Mouse (Mus musculus) yolk sac, embryonic 10.5 days (tissue): ENCODE measurements around the gene Shb.

Source experiments
- DNase-seq: peaks from one replicate; pipeline ENCODE4 v3.0.0-alpha.2; 2017; ENCODE audit warnings: low spot score

The Shb gene

DNA sequence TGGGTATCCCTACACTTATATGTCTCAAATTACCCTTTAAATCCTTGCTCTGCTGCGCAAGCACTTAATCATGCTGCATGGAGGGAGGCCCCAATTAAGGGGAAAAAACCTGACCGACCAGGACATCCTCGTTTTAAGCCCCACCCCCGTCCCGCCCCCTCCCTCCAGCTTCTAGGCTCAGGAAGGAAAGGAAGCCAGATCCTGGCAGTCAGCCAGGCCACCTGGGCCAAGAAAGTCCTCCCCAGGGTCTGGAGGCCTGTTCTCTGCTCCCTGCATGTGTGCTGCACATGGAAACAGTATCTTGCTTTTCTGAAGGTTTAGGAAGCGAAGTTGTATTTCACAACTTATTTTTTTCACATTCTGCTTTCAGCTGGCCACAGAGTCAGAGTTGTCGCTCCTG lies at the start of gene Shb:
Gene Shb (minus strand): TSS at position 96 of the 400 bp plus-strand sequence.
- DNase-seq = peak; percentile 78

- no peak for DNase-seq
These were observed 48.8 kb upstream of the Shb start for GRCm38 (mm10) chr4:45581095-45581494.

- peak; percentile 90 for DNase-seq
These were observed 46.5 kb upstream of the Shb start for GRCm38 (mm10) chr4:45578554-45579370.

GRCm38 (mm10) chr4:45577631-45578030 lies 45.4 kb upstream of the Shb start:
- no peak for DNase-seq

DNA sequence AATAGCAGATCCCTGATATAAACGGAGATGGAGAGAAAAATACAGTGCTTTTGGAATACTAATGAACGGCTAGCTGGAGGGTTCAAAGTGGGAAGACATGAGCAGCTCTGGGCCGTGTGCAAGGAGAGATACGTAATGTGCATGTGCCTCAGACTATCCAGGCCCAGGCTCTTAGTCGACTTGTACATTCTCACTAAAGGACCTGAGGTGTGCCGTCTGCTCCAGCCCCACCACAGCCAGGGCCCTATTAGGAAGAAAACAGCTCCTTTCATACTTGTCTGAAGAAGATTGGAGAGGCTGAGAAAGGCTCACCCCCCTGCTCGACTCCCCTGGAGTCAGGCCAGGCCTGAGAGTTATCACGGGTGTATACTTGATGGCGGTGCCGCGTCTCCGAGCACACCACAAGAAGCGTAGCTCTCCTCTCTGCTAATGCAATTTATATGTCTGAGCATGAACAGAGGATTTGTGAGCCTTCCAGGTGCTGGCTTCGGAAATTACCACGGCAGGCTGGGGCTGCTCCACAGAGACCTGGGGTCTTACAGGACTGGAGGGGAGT lies 42.4 kb upstream of the Shb start:
- DNase-seq = no peak

DNA sequence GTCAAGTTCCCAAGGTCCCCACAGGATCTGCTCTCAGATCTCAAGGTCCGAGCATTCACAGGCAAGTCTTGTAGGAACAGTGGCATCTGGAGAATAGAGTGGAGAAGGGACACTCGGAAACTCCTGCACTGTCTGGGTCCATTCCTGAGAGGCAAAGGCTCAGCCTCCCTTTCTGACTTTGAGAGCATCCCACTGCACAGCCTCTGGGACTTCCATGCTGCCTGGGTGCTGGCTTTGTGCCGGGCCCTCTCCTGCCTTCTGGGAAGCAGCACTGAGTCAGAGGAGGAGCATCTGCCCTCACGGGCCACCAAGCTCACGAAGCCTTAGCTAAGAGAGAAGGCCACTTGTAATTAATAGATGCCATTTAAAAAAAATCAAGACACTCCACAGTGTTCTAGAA lies 37.3 kb upstream of the Shb start:
- DNase-seq = no peak

DNA sequence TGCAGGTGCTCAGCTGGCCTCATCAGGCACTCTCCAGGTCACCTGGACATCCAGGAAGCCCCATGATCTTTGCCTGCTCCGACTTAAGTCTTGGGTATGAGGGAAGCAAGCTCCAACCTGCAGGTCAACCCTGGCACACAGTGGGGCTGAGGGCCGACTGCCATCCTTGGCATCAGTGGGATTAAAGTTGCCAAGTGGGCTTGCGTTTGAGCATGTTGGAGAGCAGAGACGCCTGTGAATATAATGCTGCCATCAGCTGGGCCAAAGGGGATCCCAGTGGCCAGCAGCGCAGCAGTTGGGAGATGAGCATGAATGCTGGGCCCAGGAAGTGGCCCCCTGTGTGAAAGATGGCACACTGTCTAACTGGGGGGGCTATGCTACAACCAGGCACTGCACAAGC lies 25.9 kb upstream of the Shb start:
- DNase-seq = no peak

- no peak for DNase-seq
These were observed 20.3 kb upstream of the Shb start for GRCm38 (mm10) chr4:45552571-45552970.

DNA sequence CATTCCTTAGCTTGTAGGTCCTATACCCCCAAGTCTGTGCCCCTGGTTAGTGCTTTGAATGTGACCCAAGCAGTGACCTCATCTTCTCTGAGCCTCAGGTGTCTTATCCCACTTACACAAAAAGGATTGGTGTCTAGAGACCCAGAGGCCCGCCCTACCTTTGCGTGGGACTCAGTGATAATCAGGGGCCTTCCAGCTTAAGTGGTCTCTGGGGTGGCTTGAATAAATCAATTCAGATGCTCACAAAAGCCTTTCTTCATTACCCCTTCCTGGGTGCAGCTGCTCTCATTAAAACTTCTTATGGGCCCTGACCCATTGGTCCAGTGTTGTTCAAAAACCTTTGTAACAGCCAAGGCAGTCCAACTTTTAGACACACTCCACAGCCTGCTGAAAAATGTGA lies 18.7 kb upstream of the Shb start:
- DNase-seq = no peak

GRCm38 (mm10) chr4:45549514-45549913 lies 17.2 kb upstream of the Shb start:
- DNase-seq = no peak

GRCm38 (mm10) chr4:45545851-45546250 lies 13.6 kb upstream of the Shb start:
- no peak for DNase-seq

DNA sequence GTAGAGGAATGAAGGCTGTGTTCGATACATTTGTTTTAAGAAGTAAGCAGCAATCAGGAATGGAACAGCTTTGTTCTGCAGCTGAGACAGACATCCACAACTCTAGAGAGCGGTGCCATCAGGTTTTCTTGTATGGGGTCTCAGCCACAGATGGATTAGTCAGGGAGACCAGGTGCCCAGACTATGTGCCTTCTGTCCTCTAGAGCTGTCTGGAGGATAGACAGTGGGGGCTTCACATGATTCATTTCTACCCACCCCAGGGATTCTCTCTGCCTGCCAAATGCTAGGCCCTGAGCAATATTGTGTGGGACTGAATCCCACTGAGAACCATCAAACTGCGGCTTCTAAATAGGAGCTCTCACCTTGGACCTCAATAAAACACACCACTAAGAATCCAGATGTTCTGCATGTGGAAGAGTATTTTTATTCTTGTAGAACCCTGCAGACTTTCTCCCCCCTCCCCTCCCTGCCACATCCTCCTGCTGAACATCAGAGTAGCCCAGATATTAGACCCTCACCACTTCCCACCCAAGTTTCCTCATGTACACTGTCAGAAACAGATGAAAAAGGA lies 11.3 kb upstream of the Shb start:
- DNase-seq = no peak

DNA sequence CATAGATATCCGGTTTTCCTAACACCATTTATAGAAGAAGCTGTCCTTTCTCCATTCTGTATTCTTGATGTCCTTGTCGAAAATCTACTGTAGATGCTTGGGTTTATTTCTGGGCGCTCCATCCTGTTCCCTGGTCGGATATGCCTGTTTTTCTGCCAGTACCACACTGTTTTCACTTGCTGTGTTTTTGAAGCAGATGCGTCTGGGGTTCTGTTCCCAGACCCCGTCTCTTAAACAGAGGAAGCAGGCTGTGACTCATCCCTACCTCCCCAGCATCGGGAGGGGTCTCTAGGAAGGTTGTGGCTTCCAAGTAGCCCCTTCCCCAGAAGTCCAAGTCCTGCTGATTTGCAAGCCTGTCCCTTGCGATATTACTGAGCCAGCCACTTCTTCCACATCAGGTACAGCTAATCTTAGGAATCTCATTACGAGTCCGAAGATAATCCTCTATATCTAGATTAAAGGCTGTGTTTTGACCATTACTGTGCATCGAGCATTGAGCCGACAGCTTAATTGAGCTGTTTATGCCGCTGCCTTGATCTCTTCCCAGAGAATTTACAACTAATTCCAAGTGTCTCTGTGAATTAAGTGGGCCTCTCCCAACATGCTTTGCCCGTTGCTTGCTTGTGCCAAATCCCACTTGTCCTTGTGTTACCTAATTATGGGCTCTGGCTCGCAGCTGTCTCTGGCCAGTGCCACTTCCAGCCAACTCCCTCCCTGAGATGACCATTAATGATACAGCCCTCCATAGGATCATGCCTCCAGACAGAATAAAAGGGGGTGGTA lies 8.1 kb upstream of the Shb start:
- DNase-seq = no peak

- no peak for DNase-seq
These were observed 6.9 kb upstream of the Shb start for GRCm38 (mm10) chr4:45539187-45539586.

GRCm38 (mm10) chr4:45533436-45533940 lies 1.2 kb upstream of the Shb start:
- no peak for DNase-seq

- peak; percentile 98 for DNase-seq
These were observed 1.4 kb downstream of the Shb start for GRCm38 (mm10) chr4:45530662-45531542.

- DNase-seq = no peak
These were observed 2.2 kb downstream of the Shb start for GRCm38 (mm10) chr4:45529986-45530597.

- no peak for DNase-seq
These were observed 2.9 kb downstream of the Shb start for GRCm38 (mm10) chr4:45529201-45529985.

- DNase-seq = peak; percentile 39
These were observed 3.7 kb downstream of the Shb start for GRCm38 (mm10) chr4:45528355-45529198.
